Mouse (Mus musculus): ENCODE data around the gene Olfr131. TPM values are rescaled to one million over a fixed set of nuclear protein-coding genes. Genes with fewer than 3 reads are reported as not detected.

Gene Olfr131
- not detected for polyA plus RNA-seq (2017; shearing (Covaris generic))

GRCm38 (mm10) chr17:38088593-38088992 is at the start of gene Olfr131:
Gene Olfr131 (minus strand): TSS chr17:38088693.

GRCm38 (mm10) chr17:38134426-38134825 is 45.9 kb upstream of the Olfr131 start, which contains the start of gene Olfr132:
Gene Olfr132 (minus strand): TSS chr17:38134526.

GRCm38 (mm10) chr17:38063621-38064020 is 24.9 kb downstream of the Olfr131 start, which contains the start of gene Olfr130:
Gene Olfr130 (plus strand): TSS chr17:38063921.

GRCm38 (mm10) chr17:38059979-38060378 is 28.5 kb downstream of the Olfr131 start, which contains the start of gene Olfr129:
Gene Olfr129 (minus strand): TSS chr17:38060079.

Other genes with a start within 250 kb of the Olfr131 start
- gene Olfr126, start 241.2 kb downstream of the Olfr131 start, polyA plus RNA-seq (2017; shearing (Covaris generic)) = not detected
- not detected for gene Olfr127, start 188.3 kb downstream of the Olfr131 start, polyA plus RNA-seq (2017; shearing (Covaris generic))
- gene Olfr128, start 168.1 kb downstream of the Olfr131 start, polyA plus RNA-seq (2017; shearing (Covaris generic)) = not detected
- not detected for gene Olfr761, start 135.6 kb downstream of the Olfr131 start, polyA plus RNA-seq (2017; shearing (Covaris generic))
- gene Olfr129, start 28.6 kb downstream of the Olfr131 start, polyA plus RNA-seq (2017; shearing (Covaris generic)) = not detected
- gene Olfr130, start 24.8 kb downstream of the Olfr131 start, polyA plus RNA-seq (2017; shearing (Covaris generic)) = not detected
- not detected for gene Olfr132, start 45.8 kb upstream of the Olfr131 start, polyA plus RNA-seq (2017; shearing (Covaris generic))
- not detected for gene Olfr133, start 56.6 kb upstream of the Olfr131 start, polyA plus RNA-seq (2017; shearing (Covaris generic))
- gene Olfr134, start 82.7 kb upstream of the Olfr131 start, polyA plus RNA-seq (2017; shearing (Covaris generic)) = not detected
- not detected for gene Olfr135, start 115.6 kb upstream of the Olfr131 start, polyA plus RNA-seq (2017; shearing (Covaris generic))
- gene Olfr138, start 172.3 kb upstream of the Olfr131 start, polyA plus RNA-seq (2017; shearing (Covaris generic)) = not detected
- gene Olfr137, start 218.9 kb upstream of the Olfr131 start, polyA plus RNA-seq (2017; shearing (Covaris generic)) = 0.16 TPM
- not detected for gene Olfr136, start 241.1 kb upstream of the Olfr131 start, polyA plus RNA-seq (2017; shearing (Covaris generic))

All from activated CD4-positive, CD25-positive, alpha-beta regulatory T cell, adult 9 weeks (primary cell).